Mouse (Mus musculus) cerebral cortex, adult 2 months (tissue): ENCODE measurements around the gene Derl2.

Experiments used
- WGBS: fragments of 180-500 bp; shearing (Covaris S2); methylation state at CpG from one replicate; pipeline ENCODE4 v1.1.7; 2018; 5-methylcytosine and 5-hydroxymethylcytosine counted together

The Derl2 gene

DNA sequence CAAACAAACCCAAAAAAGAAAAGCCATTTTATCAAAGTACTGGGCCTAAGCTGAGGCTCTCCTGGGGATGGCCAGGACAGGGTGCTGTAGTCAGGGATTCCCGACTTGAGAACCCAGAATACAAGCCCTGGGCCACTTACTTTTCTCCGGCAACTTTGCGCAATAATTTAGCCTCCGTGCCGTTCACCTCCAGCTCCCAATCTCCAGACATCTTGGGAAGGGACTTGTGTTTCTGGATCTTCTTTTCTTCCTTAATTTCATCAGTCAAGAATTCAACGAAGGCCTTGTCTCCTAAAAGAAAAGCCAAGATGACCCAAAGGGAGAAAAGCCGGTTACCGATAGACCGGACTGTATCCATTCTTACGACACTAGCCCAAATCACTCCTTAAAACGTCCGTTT is 37.6 kb downstream of the Derl2 start:
- 7% methylated on average over 12 of the region's 12 CpGs for WGBS

DNA sequence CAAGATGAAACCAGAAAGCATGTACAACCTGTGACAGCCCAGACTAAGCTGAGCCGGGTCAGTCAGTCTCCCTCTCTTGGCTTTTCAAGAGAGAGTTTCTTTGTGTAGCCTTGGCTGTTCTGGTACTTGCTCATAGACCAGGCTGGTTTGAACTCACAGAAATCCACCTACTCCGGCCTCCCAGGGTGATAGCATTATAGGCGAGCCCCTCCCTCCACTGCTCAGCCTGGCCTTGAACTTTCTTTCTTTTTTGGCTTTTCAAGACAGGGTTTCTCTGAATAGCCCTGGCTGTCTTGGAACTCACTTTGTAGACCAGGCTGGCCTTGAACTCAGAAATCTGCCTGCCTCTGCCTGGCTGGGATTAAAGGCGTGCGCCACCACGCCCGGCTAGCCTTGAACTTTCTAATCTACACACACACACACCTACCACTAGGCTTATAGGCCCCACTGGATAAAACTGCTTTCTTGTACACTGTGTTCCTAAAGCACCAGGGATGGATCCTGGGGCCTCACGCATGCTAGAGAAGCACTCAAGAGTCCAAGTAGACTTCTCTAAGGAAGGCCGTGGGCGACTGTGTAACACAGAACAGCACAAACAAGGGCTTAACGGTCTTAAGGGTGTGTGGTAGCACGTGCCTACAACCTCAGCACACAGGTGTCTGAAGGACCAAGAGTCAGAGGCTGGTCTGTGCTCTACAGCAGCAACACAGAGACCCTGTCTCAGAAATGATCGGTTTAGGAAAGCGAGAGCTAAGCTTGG is 38.7 kb downstream of the Derl2 start:
- WGBS = 86% methylated on average over 14 of the region's 14 CpGs

DNA sequence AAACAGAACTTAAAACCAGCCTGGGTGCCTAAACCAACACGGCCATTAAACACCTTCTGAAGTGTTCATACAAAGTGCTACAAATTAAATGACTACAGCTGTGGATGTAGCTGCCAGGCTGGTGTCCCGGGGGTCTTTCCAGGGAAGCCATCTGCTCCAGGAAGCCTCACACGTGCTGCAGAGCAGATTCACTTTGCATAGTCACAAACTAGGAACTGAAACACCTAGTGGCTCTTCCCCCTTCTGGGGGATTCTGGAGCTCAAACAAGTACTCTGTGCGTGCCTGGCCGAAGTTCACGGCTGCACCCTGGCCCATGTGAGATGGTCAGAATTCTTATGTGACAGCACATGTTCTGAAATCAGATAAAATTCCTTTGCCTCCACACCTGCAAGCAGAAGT is 39.4 kb downstream of the Derl2 start:
- WGBS = 72% methylated on average over 6 of the region's 6 CpGs

DNA sequence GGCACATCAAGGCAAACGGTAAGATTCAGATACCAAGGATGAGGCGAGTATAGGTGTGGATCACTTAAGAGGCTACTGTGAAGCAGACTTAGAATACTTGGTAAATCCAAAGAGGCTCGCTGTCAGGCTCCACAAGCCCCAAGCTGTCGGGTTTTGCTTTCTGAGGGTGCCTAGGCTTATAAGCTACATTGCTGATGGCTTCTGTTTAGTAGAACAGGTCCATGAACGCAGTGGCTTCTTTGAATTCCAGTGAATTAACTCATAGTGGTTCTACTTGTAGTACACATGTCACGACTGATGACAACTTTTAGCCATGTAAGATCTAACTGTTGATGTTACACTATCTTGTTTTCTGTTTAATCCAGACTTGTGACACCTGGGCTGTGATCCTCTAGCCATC is 42.3 kb downstream of the Derl2 start:
- 86% methylated on average over 6 of the region's 6 CpGs for WGBS

DNA sequence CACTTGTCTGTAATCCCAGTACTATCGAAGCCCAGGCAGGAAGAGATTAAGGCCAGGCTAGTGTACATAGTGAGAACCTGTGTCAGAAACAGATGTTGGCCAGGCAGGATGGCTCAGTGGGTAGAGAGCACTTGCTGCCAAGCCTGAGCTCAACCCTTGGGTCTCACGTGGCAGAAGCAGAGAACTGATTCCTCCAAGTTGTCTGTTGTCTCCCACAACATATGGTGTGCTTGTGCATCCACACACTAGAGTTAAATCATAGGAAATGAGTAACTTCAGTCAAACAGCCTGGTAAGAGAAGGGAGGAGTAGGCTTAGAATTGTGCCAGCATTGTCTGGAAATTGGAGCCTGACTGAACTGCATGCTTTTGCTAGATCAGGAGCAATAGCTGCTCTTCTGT is 44.4 kb downstream of the Derl2 start:
- 54% methylated on average over 2 of the region's 2 CpGs for WGBS

DNA sequence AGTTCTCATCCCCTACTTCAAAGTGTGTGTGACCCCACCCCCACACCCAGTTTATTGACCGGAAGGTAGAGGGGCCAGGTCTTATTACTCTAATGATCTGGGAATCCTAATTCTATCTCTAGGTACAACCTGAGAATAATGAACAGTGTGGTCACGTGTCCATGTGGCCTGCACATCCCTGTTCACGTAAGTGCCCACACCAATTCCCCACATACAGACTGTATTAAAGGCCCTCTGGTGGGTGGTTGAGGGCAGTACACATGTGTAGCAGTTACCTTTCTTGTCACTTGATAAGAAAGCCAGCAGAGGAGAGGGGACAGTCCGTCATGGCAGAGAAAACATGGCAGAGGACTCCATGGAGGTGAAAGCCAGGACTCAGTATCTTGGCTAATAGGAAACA is 45.7 kb downstream of the Derl2 start:
- 75% methylated on average over 4 of the region's 4 CpGs for WGBS

DNA sequence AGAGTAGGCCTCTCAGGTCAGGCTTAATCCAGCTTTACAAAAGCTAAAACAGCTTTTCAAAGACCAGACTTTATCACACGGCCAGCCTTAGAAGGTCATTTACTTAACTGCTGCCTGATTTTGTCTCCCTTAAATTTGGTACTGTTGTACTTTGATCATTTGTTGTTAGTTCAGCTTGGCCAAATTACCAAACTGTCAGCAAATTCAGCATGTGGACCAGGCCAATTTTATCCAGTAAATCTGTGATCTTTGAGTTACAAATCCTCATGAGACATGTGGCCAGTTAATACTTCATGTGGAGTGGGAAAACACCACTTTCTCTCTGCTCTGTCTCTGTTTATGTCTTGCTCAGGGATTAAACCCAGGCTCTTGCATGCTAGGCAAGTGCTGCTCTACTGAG is 47.1 kb downstream of the Derl2 start:
- WGBS = 65% methylated on average over 1 of the region's 1 CpGs

DNA sequence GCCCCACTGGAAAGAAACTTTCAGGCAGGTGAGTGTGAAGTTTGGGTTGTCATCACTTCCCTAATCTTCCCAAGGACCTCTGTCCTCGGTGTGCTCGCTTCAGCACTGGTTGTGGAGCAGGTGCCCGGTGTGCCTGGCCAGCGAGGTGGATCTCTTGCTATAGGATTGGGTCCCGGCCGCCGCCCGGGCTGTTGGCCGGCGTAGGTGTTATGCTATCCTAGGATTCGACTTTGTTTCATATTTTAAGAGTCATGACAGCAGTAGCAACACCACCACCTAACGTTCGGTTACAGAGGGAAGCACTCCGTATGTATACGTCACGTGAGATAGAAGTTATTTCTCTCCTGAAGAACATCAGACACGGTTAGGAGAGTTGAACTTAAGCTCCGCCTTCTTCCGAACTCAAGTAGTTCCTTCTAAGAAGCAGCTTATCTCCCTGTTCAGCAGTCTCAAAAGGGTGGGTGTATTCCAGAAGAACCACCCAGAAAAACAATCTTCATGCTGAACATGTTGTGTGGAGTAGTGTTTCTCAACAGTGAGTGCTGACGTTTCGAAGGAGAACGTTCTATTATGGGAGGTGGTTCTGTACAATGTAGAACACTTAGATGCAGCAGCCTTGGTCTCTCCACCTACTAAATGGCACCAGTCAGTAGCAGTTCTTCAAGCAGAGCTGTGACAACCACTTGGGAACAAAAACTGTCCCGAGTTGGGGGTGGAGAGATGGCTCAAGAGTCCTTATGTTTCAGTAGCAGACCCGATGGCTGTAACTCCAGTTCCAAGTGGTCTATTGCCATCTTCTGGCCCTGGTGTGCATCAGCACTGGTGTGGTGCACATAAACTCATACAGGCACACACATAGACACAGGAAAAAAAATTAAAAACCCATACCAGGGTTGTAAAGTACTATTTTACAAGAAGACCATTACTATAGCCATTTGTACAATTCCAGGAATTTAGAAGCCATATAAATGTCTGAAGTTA is 48.8 kb downstream of the Derl2 start:
- 11% methylated on average over 24 of the region's 24 CpGs for WGBS

DNA sequence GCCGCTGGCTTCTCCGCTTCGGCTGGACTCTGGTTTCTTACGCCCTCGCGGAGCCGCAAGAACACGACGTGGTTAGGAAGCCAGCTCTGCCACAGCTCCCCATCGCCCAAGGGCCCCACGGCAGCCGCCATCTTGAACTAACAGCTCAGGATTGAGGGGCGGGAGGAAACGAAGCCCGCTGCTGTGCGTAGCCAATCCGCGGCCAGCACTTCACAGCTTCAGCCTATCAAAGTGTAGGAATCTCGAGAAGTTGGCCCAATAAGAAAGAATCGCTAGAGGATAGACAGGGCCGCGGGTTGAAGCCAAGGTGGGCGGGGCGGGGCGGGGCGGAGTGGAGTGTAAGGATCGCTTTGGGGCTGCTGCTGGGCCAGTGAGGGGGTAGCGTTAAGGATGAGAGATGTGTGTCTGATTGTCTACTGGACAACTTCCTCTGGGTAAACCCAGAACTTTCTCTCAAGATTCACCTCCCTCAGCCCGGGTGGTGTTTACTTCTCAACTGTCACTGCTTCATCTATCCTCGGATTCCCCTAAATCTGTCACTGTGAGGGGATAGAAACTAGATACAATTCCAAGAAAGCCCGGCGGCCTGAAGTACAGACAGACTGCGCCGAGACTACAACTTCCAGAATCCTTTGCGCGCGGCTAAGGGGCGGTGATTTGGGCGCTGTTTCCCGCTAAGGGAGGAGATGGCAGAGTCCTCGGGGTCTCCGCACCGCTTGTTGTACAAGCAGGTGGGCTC is 49.7 kb downstream of the Derl2 start, which contains the start of the genes Nup88 and Rpain:
Gene Nup88 (minus strand): TSS at position 153 of the 739 bp plus-strand sequence.
Gene Rpain (plus strand): TSS at position 393 of the 739 bp plus-strand sequence.
- whole genome bisulfite sequencing = under 1% methylated on average over 43 of the region's 43 CpGs

DNA sequence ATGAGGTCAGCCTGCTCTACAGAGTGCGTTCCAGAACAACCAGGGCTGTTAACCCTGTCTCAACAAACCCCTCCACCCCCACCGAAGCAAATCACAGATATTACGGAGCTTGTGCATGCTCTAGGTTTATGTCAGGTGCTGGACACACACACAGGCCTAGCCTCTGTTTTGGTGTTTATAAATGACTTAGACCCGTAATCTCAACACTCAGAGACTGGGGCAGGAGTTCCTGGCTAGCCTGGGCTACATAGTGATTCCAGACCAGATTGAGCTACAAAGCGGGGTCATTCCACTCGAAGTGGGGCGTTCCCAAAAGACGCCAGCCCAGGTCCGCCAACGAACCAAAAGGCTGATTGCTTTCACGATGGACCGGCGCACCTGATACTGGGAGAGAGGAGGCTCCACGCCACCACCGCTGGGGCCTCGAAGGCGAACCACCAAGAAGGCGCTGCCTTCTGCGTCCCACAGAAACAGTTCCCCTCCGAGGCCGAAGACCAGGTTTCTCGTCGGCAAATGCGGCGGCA is 50.3 kb downstream of the Derl2 start:
- WGBS = under 1% methylated on average over 25 of the region's 25 CpGs

DNA sequence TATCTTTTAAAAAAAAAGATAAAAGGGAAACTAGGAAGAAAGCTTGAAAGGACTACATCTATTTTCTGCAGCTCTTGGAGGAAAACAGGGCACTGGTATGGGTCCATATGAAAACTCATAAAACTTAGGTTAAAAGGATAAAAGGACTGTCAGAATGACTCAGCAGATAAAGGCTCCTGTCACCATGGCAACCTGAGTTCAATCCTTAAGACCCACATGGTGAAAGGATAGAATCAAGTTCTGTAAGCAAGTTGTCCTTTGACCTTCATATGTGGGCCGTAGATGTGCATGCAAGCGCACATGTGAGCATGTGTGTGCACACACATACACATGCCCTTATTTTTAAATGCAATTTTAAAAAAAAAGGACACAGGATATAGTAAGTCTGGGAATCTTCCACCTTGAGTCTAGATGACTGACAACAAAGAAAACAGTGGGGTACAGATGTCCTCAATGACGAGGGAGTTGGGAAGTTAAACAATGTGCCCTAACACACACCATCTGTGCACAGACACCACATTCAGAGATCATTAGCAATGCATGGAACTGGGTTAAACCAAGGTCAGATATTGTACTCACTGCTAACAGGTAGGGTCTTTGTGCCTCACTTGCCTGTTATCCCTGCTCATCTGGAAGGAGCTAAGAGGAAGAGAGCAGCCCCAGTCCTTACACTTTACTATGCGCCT is 55.3 kb downstream of the Derl2 start:
- WGBS = 68% methylated on average over 4 of the region's 4 CpGs

DNA sequence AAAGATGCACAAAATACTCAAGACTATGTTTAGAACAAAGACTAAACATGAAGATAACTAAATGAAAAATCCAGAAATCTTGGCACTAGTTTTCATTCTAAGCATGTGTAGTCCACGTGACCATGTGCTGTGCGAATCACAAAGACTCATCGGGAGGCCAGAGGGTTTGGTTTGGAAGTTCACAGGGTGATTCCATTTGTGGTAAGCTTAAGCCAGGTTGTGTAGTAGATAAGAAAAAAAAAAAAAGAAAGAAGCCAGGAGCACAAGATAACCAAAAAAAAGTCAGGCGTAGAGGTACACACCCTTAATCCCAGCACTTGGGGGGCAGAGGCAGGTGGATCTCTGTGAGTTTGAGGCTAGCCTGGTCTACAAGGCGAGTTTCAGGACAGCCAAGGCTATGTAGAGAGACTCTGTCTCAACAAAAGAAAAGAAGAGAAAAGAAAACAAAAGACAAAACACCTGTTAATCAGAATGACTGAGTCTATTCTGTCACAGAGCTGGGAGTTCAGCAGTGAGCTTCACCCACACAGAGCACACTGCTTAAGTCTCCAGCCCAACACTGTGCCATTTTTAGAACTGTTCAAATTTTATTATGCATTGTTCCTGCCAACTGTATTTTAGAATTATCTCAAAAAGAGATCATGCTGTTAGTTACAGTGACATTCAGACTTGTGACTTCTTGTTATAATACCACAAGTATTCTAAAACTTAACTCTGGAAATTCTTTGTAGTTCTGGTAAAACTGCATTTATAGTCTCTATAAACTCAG is 58.7 kb downstream of the Derl2 start:
- 58% methylated on average over 5 of the region's 5 CpGs for WGBS
